Mouse (Mus musculus) G1E-ER4 (cell line): Measurements from ENCODE around the gene Nadsyn1. TPM values are rescaled to one million over a fixed set of nuclear protein-coding genes. Genes with fewer than 3 reads are reported as not detected.

ENCODE experiments used
- GATA1 ChIP-seq: IDR thresholded peaks from one replicate; pipeline ENCODE4 v1.8.0; 2012; ENCODE audit warnings: low read length, inconsistent platforms
- polyA plus RNA-seq: library from polyadenylated mRNA; stranded (reverse); fragments of >175 nt; gene quantifications from 2 replicates; pipeline ENCODE4 v1.2.3, GENCODE M21; 2012

Nadsyn1 gene
- 1.8 and 3.3 TPM in 2 replicates for polyA plus RNA-seq

GRCm38 (mm10) chr7:143822375-143823265, at the start of gene Nadsyn1, which contains the start of gene Dhcr7:
TSS of gene Nadsyn1 (minus strand) at chr7:143822849.
TSS of gene Dhcr7 (plus strand) at chr7:143823145.
- no peak for TF ChIP-seq GATA1

DNA sequence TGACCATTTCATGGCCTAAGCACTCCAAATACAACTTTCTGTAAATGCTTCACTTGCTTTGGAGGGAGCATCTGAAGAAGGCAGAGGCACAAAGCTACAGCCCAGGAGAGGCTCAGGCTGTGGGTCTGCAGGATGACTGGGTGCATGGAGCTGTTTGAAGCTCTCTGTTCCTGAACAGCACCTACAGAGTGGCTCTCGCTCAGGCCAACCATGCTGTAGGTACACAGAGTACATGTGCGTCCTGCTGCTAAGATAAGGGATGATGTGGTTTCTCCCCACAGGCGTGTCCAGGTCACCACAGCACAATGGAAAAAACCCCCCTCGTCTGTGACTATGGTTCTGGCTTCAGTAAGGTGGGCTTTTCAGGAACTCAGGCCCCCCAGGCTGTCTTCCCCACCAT, 46.2 kb upstream of the Nadsyn1 start:
- TF ChIP-seq GATA1, result no peak

- no peak for TF ChIP-seq GATA1
Observed at GRCm38 (mm10) chr7:143866538-143866937, 43.9 kb upstream of the Nadsyn1 start, which contains the start of gene Gm498. TSS of gene Gm498 (plus strand) at chr7:143866838.

- TF ChIP-seq GATA1, result no peak
Observed at GRCm38 (mm10) chr7:143848768-143849482, 26.3 kb upstream of the Nadsyn1 start.

DNA sequence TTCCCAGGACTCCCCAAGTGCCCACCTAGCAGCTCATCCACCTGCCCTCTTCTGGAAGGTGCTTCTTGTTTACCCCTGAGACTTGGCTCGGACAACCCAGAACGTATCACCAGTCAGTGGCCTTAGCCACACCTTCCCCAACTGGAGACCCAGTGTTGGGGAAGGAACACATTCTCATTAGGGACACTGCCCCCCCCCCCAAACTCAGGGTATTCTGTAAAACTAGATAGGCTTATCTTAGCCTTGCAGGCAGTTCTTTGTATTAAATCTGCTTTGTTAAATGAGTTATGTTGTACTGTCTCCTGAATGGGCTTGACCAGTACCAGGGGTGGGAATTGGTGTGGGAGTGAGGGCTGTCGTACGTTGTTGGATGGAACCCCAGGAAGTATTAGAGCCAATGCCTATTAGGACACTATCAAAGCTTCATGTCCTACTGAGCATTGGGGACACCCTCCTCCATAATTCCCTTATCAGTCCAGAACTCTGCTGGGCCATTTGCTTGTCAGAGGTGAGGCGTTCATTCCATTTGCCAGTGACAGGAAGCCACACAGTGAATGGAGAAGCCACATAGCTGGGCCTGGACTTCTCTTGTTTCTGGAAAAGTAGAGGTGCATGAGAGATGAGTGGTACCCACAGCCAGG, 25.6 kb upstream of the Nadsyn1 start:
- no peak for TF ChIP-seq GATA1

DNA sequence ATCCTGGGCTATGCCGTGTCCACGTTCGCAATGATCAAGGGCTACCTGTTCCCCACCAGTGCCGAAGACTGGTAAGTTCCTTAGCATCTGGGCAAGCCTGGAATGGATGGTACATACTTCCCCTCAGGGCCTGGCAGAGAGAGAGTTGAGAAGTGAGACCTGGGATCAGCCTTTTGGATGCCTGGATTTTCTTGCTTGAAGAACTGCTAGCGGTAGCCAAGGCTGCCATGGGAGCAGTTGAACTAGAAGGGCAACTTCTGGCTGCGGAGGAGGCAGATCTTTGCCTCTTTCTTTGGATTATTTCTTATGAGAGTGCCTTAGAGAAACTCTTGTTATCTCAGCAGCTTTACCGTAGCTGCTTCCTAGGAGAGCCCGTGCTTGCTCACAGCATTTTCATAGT, 18.7 kb upstream of the Nadsyn1 start:
- no peak for TF ChIP-seq GATA1

DNA sequence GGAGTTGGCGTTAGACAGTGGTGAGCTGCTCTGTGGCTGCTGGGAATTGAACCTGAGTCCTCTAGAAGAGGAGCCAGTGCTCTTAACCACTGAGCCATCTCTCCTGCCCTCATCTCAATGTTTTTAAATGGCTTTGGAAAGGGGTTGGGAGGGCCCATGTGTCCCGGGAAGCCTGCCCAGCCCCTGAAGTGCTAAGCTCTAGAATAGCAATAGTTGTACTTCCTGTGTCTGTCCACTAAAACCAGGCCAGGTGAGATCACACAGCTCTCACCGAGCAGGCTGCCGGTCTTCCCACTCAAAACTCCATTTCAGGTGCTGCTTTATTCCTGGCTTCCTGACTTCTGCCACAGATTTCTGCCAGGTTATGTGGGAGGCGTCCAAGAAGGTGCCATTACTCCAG, 17.5 kb upstream of the Nadsyn1 start:
- TF ChIP-seq GATA1, result no peak

DNA sequence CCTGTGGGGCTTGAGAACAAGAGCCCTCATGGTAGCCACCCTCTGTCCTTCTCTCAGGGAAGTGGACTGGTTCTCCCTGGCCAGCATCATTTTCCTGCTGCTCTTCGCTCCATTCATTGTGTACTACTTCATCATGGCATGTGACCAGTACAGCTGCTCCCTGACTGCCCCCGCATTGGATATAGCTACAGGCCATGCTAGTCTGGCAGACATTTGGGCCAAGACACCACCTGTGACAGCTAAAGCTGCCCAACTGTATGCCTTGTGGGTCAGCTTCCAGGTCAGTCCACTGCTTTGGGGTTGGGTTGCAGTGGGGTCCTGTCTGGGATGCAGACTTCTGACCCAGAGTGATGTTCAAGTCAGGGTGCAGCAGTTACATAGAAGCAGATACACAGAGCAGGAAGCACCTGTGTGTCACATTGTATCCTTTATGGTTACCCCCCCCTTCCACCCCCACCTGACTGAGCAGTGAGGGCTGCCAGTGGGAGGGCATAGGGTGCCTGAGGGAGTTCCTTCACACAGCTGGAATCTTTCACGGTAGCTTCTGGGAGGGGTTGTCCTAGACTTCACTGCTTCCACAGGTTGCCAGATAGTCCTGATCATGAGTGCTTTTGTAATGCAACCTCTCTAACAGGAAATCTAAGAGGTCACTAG, 15.2 kb upstream of the Nadsyn1 start:
- no peak for TF ChIP-seq GATA1

- no peak for TF ChIP-seq GATA1
Observed at GRCm38 (mm10) chr7:143834972-143835371, 12.3 kb upstream of the Nadsyn1 start.

DNA sequence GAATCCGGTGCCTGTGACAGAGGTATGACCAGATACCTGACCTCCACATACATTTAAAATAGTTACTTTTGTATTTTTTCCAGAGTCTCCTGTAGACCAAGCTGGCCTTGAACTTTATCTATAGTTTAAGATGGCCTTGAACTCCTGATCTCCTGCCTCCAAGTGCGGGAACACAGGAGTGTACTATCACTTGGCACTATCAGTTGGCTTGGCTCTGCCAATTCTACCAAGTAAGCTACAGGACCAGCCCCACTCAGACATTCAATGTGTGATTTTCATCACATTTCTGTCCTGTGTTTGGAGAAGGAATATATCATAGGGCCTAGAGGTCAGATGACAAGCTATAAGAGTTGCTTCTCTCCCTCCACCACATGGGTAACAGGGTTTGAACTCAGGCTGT, 11.7 kb upstream of the Nadsyn1 start:
- no peak for TF ChIP-seq GATA1

- no peak for TF ChIP-seq GATA1
Observed at GRCm38 (mm10) chr7:143833581-143834190, 11.0 kb upstream of the Nadsyn1 start.

- no peak for TF ChIP-seq GATA1
Observed at GRCm38 (mm10) chr7:143832611-143833010, 10.0 kb upstream of the Nadsyn1 start.

DNA sequence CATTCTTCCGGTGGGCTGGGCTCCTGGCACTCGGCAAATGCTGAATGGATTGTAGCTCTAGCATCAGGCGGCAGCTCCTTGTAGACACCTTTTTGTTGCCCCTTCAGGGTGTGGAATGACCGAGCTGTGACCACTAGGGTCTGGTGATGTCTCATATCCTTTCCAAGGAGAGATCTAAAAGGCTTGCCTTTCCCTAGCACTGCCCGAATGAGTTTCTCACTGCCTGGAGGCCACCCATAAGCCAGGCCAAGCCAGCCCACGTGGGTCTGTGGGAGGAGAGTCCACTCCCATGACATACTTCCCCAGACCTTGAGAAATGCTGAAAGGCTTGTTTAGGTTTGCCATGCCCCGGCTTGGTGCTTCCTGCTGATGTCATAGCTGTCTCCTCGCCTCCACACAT, 9.5 kb upstream of the Nadsyn1 start:
- TF ChIP-seq GATA1, result no peak

GRCm38 (mm10) chr7:143830399-143830798, 7.8 kb upstream of the Nadsyn1 start:
- no peak for TF ChIP-seq GATA1
